Mouse (Mus musculus) embryonic facial prominence, embryonic 10.5 days (tissue): ENCODE measurements around the gene Ap1ar. TPM values are rescaled to one million over a fixed set of nuclear protein-coding genes. Genes with fewer than 3 reads are reported as not detected.

Source experiments
- DNase-seq: peaks from one replicate; pipeline ENCODE4 v3.0.0-alpha.2; 2017; ENCODE audit warnings: low spot score
- H3K27ac ChIP-seq: fragments of 300-500 bp; sonication (generic); replicated peaks from 2 replicates; pipeline ENCODE4 v1.5.1; 2016; ENCODE audit warnings: mild to moderate bottlenecking
- H3K27me3 ChIP-seq: fragments of 300-500 bp; sonication (generic); replicated peaks from 2 replicates; pipeline ENCODE4 v1.6.1; 2016; ENCODE audit warnings: low read depth, mild to moderate bottlenecking; ENCODE audit not compliant: poor library complexity, severe bottlenecking
- H3K36me3 ChIP-seq: fragments of 300-500 bp; sonication (generic); replicated peaks from 2 replicates; pipeline ENCODE4 v1.6.1; 2016; ENCODE audit warnings: mild to moderate bottlenecking, moderate library complexity
- H3K4me1 ChIP-seq: fragments of 300-500 bp; sonication (generic); 2 replicates; pipeline ENCODE4 v1.6.1; 2016
- H3K4me3 ChIP-seq: fragments of 300-500 bp; sonication (generic); 2 replicates; pipeline ENCODE4 v1.5.1; 2016; ENCODE audit warnings: mild to moderate bottlenecking, moderate library complexity
- H3K9me3 ChIP-seq: fragments of 300-500 bp; sonication (generic); 2 replicates; pipeline ENCODE4 v1.6.1; 2016; ENCODE audit warnings: mild to moderate bottlenecking
- WGBS: fragments of 180-500 bp; shearing (Covaris S2); methylation state at CpG from one replicate; pipeline ENCODE4 v1.1.7; 2016; 5-methylcytosine and 5-hydroxymethylcytosine counted together
- polyA plus RNA-seq: library from polyadenylated mRNA; unstranded; fragments of >200 nt; fragmentation: Nextera tagmentation; extraction: Ambion mirVana; gene quantifications from 2 replicates; pipeline ENCODE4 v1.2.1, GENCODE M21; 2016

Gene Ap1ar
- polyA plus RNA-seq, 1 experiment from 2014 or later: 60.6 TPM

- no peak overlapping the region for H3K4me3 ChIP-seq
- 63% methylated on average over 6 of the region's 6 CpGs for WGBS
- no peak for DNase-seq
These were observed 6.2 kb downstream of the Ap1ar start for GRCm38 (mm10) chr3:127831079-127831478.

GRCm38 (mm10) chr3:127830183-127830582 lies 7.1 kb downstream of the Ap1ar start:
- H3K4me1 ChIP-seq: peaks cover 11% of the 10 kb centered on the region
- no peak for DNase-seq
- no peaks in the 10 kb centered on the region for H3K27me3 ChIP-seq
- H3K27ac ChIP-seq: no peak overlapping the region
- no peaks in the 10 kb centered on the region for H3K9me3 ChIP-seq
- H3K4me3 ChIP-seq: no peak overlapping the region
- 95% methylated on average over 10 of the region's 10 CpGs for WGBS
- peaks cover 18% of the 10 kb centered on the region for H3K36me3 ChIP-seq

More at GRCm38 (mm10) chr3:127831079-127831478, 6.2 kb downstream of the Ap1ar start:
- no peaks in the 10 kb centered on the region for H3K27me3 ChIP-seq
- peaks cover 19% of the 10 kb centered on the region for H3K4me1 ChIP-seq
- no peak overlapping the region for H3K27ac ChIP-seq
- H3K9me3 ChIP-seq: no peaks in the 10 kb centered on the region
- H3K36me3 ChIP-seq: peaks cover 18% of the 10 kb centered on the region

- DNase-seq: no peak
- Histone ChIP-seq H3K27ac (no peak overlapping the region), H3K4me3 (no peak overlapping the region), H3K36me3 (peaks cover 12% of the 10 kb centered on the region), H3K27me3 (no peaks in the 10 kb centered on the region), H3K9me3 (no peaks in the 10 kb centered on the region), H3K4me1 (peaks cover 16% of the 10 kb centered on the region)
- WGBS: 59% methylated on average over 7 of the region's 7 CpGs
These were observed 10.2 kb downstream of the Ap1ar start for GRCm38 (mm10) chr3:127827123-127827522.

GRCm38 (mm10) chr3:127826503-127826902 lies 10.8 kb downstream of the Ap1ar start:
- H3K27ac ChIP-seq: no peak overlapping the region
- no peak for DNase-seq

GRCm38 (mm10) chr3:127823886-127824863 lies 13.1 kb downstream of the Ap1ar start:
- Histone ChIP-seq H3K9me3 (no peaks in the 10 kb centered on the region), H3K4me3 (no peak overlapping the region), H3K36me3 (peaks cover 20% of the 10 kb centered on the region), H3K4me1 (peaks cover 16% of the 10 kb centered on the region), H3K27me3 (no peaks in the 10 kb centered on the region), H3K27ac (no peak overlapping the region)
- DNase-seq: no peak
- 86% methylated on average over 17 of the region's 17 CpGs for WGBS

More at GRCm38 (mm10) chr3:127826503-127826902, 10.8 kb downstream of the Ap1ar start:
- peaks cover 16% of the 10 kb centered on the region for H3K4me1 ChIP-seq
- H3K9me3 ChIP-seq: no peaks in the 10 kb centered on the region
- 90% methylated on average over 7 of the region's 7 CpGs for WGBS
- no peaks in the 10 kb centered on the region for H3K27me3 ChIP-seq
- H3K36me3 ChIP-seq: peaks cover 17% of the 10 kb centered on the region
- H3K4me3 ChIP-seq: no peak overlapping the region

- peaks cover 35% of the 10 kb centered on the region for H3K36me3 ChIP-seq
- H3K4me1 ChIP-seq: peaks cover 15% of the 10 kb centered on the region
- no peaks in the 10 kb centered on the region for H3K27me3 ChIP-seq
- 90% methylated on average over 5 of the region's 5 CpGs for WGBS
- H3K27ac ChIP-seq: no peak overlapping the region
- H3K9me3 ChIP-seq: no peaks in the 10 kb centered on the region
- no peak overlapping the region for H3K4me3 ChIP-seq
- no peak for DNase-seq
These were observed 16.1 kb downstream of the Ap1ar start for GRCm38 (mm10) chr3:127821209-127821608.

GRCm38 (mm10) chr3:127820400-127820799 lies 16.9 kb downstream of the Ap1ar start:
- Histone ChIP-seq H3K4me3 (no peak overlapping the region), H3K9me3 (no peaks in the 10 kb centered on the region), H3K36me3 (peaks cover 39% of the 10 kb centered on the region), H3K4me1 (peaks cover 15% of the 10 kb centered on the region), H3K27me3 (no peaks in the 10 kb centered on the region), H3K27ac (no peak overlapping the region)
- WGBS: 98% methylated on average over 1 of the region's 1 CpGs
- DNase-seq: no peak

- Histone ChIP-seq H3K4me1 (peaks cover 10% of the 10 kb centered on the region), H3K27me3 (no peaks in the 10 kb centered on the region), H3K36me3 (peaks cover 41% of the 10 kb centered on the region), H3K9me3 (no peaks in the 10 kb centered on the region), H3K27ac (no peak overlapping the region), H3K4me3 (no peak overlapping the region)
- WGBS: 82% methylated on average over 11 of the region's 11 CpGs
- no peak for DNase-seq
These were observed 18.3 kb downstream of the Ap1ar start for GRCm38 (mm10) chr3:127818694-127819663.

GRCm38 (mm10) chr3:127817120-127817683 lies 20.1 kb downstream of the Ap1ar start:
- no peak for DNase-seq
- WGBS: 70% methylated on average over 7 of the region's 7 CpGs
- H3K36me3 ChIP-seq: peaks cover 53% of the 10 kb centered on the region
- peaks cover 10% of the 10 kb centered on the region for H3K4me1 ChIP-seq
- H3K27ac ChIP-seq: no peak overlapping the region
- no peak overlapping the region for H3K4me3 ChIP-seq
- no peaks in the 10 kb centered on the region for H3K27me3 ChIP-seq
- no peaks in the 10 kb centered on the region for H3K9me3 ChIP-seq

GRCm38 (mm10) chr3:127809103-127809502 lies 28.2 kb downstream of the Ap1ar start:
- peaks cover 73% of the 10 kb centered on the region for H3K36me3 ChIP-seq
- no peak for DNase-seq

GRCm38 (mm10) chr3:127807846-127808245 lies 29.5 kb downstream of the Ap1ar start:
- Histone ChIP-seq H3K9me3 (no peaks in the 10 kb centered on the region), H3K27ac (no peak overlapping the region), H3K4me1 (no peaks in the 10 kb centered on the region), H3K36me3 (peaks cover 64% of the 10 kb centered on the region), H3K27me3 (no peaks in the 10 kb centered on the region), H3K4me3 (no peak overlapping the region)
- no peak for DNase-seq
- 73% methylated on average over 5 of the region's 5 CpGs for WGBS

More at GRCm38 (mm10) chr3:127809103-127809502, 28.2 kb downstream of the Ap1ar start:
- H3K4me1 ChIP-seq: no peaks in the 10 kb centered on the region
- H3K27me3 ChIP-seq: no peaks in the 10 kb centered on the region
- H3K4me3 ChIP-seq: no peak overlapping the region
- no peak overlapping the region for H3K27ac ChIP-seq
- no peaks in the 10 kb centered on the region for H3K9me3 ChIP-seq
- 91% methylated on average over 7 of the region's 7 CpGs for WGBS

- Histone ChIP-seq H3K4me1 (no peaks in the 10 kb centered on the region), H3K9me3 (no peaks in the 10 kb centered on the region), H3K27me3 (no peaks in the 10 kb centered on the region), H3K36me3 (peaks cover 50% of the 10 kb centered on the region), H3K27ac (no peak overlapping the region), H3K4me3 (no peak overlapping the region)
- no peak for DNase-seq
- 87% methylated on average over 6 of the region's 6 CpGs for WGBS
These were observed 31.3 kb downstream of the Ap1ar start for GRCm38 (mm10) chr3:127805991-127806390.
